Mouse (Mus musculus) layer of hippocampus, adult 9-11 months (tissue): ENCODE data around the gene Cox4i2.
A peak's percentile ranks its signal among the peaks of the same experiment; 100 is the strongest.

Experiments
- DNase-seq: peaks from one replicate; pipeline ENCODE4 v3.0.0; 2022

The Cox4i2 gene

GRCm38 (mm10) chr2:152753944-152754711 is at the start of gene Cox4i2:
Gene Cox4i2 (plus strand): TSS chr2:152754173.
- no peak for DNase-seq

- DNase-seq: no peak
Observed at GRCm38 (mm10) chr2:152704256-152704605, 49.7 kb upstream of the Cox4i2 start.

GRCm38 (mm10) chr2:152704811-152705370 is 49.1 kb upstream of the Cox4i2 start:
- no peak for DNase-seq

- peak; percentile 60 for DNase-seq
Observed at GRCm38 (mm10) chr2:152705993-152706571, 47.9 kb upstream of the Cox4i2 start.

- DNase-seq: no peak
Observed at GRCm38 (mm10) chr2:152707186-152707585, 46.8 kb upstream of the Cox4i2 start.

- DNase-seq: peak; percentile 69
Observed at GRCm38 (mm10) chr2:152707627-152708026, 46.3 kb upstream of the Cox4i2 start.

GRCm38 (mm10) chr2:152709066-152709465 is 44.9 kb upstream of the Cox4i2 start:
- no peak for DNase-seq

- no peak for DNase-seq
Observed at GRCm38 (mm10) chr2:152716241-152716772, 37.7 kb upstream of the Cox4i2 start.

GRCm38 (mm10) chr2:152717652-152718051 is 36.3 kb upstream of the Cox4i2 start:
- no peak for DNase-seq

- DNase-seq: no peak
Observed at GRCm38 (mm10) chr2:152718076-152718475, 35.9 kb upstream of the Cox4i2 start.

GRCm38 (mm10) chr2:152723651-152724331 is 30.2 kb upstream of the Cox4i2 start:
- DNase-seq: no peak

GRCm38 (mm10) chr2:152724332-152724723 is 29.6 kb upstream of the Cox4i2 start:
- DNase-seq: no peak

GRCm38 (mm10) chr2:152725178-152725750 is 28.7 kb upstream of the Cox4i2 start:
- no peak for DNase-seq

GRCm38 (mm10) chr2:152726213-152726612 is 27.8 kb upstream of the Cox4i2 start:
- no peak for DNase-seq

- no peak for DNase-seq
Observed at GRCm38 (mm10) chr2:152726751-152727335, 27.1 kb upstream of the Cox4i2 start.

- DNase-seq: no peak
Observed at GRCm38 (mm10) chr2:152727795-152728510, 26.0 kb upstream of the Cox4i2 start.

- DNase-seq: no peak
Observed at GRCm38 (mm10) chr2:152728594-152728993, 25.4 kb upstream of the Cox4i2 start.

- no peak for DNase-seq
Observed at GRCm38 (mm10) chr2:152729013-152729635, 24.8 kb upstream of the Cox4i2 start.

- no peak for DNase-seq
Observed at GRCm38 (mm10) chr2:152729636-152730020, 24.3 kb upstream of the Cox4i2 start.

- DNase-seq: no peak
Observed at GRCm38 (mm10) chr2:152733201-152733600, 20.8 kb upstream of the Cox4i2 start.

- DNase-seq: no peak
Observed at GRCm38 (mm10) chr2:152734501-152734900, 19.5 kb upstream of the Cox4i2 start.

- DNase-seq: peak; percentile 93
Observed at GRCm38 (mm10) chr2:152734984-152735383, 19.0 kb upstream of the Cox4i2 start.
